Mouse (Mus musculus) R1 (cell line): ENCODE results near the gene Dnmt3b.
"Not testable (repeated sequence)": the region's sequence is repeated elsewhere in the genome, so short reads cannot be mapped to it uniquely, and the experiment has no call there.

Source experiments
- DNase-seq: peaks from one replicate; pipeline ENCODE4 v3.0.0-alpha.2; 2018; ENCODE audit warnings: low read depth, low spot score

Dnmt3b gene

GRCm38 (mm10) chr2:153710701-153711330 is 61.6 kb downstream of the Dnmt3b start:
- DNase-seq = peak; percentile 64

GRCm38 (mm10) chr2:153712646-153713091 is 63.4 kb downstream of the Dnmt3b start:
- no peak for DNase-seq

- no peak for DNase-seq
These were observed 64.0 kb downstream of the Dnmt3b start for GRCm38 (mm10) chr2:153713227-153713626.

GRCm38 (mm10) chr2:153717861-153718260 is 68.6 kb downstream of the Dnmt3b start:
- not testable (repeated sequence) for DNase-seq

GRCm38 (mm10) chr2:153723098-153723497 is 73.8 kb downstream of the Dnmt3b start:
- no peak for DNase-seq

GRCm38 (mm10) chr2:153724424-153724823 is 75.2 kb downstream of the Dnmt3b start:
- no peak for DNase-seq

- no peak for DNase-seq
These were observed 75.6 kb downstream of the Dnmt3b start for GRCm38 (mm10) chr2:153724871-153725270.

- DNase-seq = no peak
These were observed 76.0 kb downstream of the Dnmt3b start for GRCm38 (mm10) chr2:153725291-153725690.

- DNase-seq = no peak
These were observed 84.8 kb downstream of the Dnmt3b start for GRCm38 (mm10) chr2:153734033-153734432.
